Mouse (Mus musculus) frontal cortex, postnatal 25 days (tissue): ENCODE data around the gene Pnpo.

ENCODE experiments used
- DNase-seq, 2 experiments: peaks; one replicate each; pipeline ENCODE4 v3.0.0; 2022; ENCODE audit warnings: low spot score in 2 of 2

Pnpo gene

DNA sequence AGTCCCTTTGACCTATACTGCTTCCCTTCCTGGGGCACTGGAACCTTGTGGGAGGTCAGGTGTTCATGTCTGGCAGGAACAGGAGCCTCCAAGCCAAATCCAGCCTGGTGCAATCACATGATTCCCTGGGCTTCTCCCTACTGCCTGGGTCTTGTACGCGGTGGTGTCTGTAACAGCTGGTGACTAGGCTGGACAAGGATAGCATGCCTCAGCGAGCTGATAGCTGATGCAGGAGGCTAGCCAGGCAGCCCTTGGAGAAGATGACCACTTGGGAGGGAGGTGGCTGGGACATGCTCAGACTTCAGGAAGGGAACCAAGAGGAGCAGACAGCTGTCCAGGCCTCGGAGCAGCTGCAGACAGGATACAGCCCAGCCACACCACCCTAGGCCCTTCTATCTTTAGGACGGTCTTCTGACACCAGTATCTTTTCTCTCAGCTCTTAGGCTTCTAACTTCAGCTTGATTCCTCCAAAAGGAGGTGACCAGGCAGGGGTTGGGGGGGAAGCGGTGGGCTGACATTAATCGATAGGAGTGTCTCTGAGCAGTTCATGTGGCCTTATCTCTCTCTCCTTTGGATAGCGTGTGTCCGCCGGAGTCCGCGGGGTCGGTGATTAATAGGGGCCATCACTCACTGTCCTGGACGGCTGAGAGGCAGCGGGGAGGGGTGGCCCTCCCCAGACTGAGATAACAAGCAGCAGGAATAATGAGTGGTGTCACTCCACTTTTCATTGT lies 37.2 kb downstream of the Pnpo start:
- no peak for DNase-seq

DNA sequence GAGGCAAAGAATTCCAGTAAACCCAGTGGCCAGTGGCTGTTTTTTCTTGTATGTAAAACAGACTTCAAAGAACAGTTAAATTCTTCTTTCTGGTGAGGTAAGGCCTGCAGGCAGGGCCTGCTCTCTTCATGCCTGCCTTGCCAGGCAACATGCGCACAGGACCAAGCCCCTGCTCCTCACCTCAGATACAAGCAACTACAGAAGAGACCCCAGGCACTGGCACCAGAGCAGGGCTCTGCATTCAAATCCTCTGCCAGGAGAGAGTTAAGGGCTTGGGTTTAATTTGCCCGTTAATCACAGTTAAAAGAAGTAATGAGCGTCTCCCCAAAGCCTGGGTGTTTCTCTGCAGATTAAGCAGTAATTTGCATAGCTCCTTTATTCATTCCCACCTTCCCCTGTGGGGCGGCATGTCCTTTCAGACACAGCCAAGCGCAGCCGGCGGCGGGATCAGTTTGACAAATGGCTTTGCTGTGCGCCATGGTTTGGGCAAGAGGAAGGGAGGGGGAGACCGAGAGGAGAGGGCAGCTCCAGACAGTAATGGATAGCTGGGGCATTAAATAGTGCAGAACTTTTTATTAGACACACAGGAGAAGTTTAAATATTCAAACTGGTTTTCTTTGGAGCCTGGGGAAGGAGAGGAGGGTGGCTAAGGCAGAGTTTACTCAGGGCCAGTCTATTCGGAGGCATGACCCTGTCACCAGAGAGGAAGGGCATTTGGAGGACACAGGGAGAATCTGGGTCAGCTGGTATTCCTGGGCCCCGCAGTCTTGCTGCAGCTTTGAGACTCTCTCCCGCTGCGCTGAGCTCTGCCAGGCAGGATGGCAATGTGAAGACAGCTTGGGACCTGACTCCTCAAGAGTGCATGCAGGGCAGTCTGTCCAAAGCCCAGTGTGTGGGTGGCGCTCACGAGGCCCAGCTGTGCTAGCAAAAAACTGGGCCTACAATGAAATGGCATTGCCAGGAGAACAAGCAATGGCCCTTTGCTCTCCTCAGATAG lies 40.8 kb downstream of the Pnpo start:
- DNase-seq: no peak

DNA sequence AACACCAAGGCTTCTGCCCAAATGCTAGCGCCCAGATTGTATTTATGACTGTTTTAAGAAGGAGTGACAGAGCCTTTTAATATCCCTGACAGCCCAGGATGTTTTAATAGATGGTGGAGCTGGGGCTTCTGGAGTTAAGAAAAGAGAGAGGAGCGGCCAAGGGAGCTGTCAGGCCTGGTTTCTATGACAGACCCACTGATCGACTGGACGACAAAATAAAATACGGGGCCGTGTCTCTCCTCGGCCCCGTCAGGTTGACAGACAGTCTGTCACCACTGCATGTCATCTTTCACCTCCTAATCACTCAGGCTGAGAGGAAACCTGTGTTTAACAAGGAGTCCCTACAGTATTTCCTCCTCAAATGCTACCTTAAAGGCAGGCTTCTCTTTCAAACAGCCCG lies 42.5 kb downstream of the Pnpo start:
- DNase-seq: no peak

DNA sequence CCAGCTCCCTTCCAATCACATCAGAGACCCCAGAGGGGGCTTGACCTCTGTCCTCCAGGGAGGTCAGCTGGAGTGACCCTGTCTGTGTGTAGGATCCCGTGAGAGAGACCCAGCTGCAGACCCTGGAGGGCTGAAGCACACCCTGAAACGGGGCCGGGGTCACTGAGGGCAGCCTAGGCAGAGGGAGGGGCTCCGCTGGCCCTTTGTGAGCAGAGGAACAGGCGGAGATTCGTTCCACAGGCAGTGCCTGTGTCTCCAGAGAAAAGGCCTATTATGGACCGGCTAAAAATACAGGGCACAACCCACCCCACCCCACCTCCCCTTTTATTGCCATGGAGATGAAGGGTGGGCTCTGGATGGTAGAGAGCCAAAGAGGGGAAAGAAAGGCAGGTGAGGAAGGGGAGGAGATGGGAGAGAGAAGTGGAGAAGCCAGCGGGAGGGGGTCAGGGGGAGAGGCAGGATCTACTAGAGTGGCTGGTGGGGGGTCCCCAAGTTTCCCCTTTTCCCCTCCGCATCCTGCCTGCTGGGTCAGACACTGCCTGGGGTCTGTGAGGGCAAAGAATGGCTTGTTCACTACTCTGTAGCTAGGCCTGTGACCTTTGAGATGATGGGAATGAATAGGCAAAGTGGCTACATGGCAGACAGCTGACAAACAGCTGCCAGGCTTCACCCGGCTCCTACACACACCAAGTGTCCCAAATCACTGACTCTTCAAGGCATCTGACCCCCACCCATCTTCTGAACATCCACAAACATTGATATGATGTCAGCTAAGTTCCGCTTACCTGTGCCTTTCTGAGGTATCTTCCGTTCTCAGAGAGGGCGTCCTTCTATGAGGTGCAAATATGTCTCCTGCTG lies 44.1 kb downstream of the Pnpo start:
- no peak for DNase-seq

DNA sequence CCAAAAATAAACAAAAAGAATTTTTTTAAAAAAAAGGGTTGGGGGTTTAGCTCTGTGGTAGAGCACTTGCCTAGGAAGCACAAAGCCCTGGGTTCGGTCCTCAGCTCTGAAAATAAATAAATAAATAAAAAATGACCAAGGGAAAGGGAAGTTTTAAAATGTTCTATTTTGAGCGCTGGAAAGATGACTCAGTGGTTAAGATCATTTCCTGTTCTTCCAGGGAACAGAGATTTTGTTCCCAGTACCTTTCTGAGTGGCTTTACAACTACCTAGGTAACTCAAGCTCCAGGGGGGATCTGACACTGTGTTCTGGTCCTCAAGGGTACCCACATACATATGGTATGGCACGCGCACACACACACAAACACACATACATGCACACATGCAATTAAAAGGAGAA lies 47.9 kb downstream of the Pnpo start:
- DNase-seq: no peak

DNA sequence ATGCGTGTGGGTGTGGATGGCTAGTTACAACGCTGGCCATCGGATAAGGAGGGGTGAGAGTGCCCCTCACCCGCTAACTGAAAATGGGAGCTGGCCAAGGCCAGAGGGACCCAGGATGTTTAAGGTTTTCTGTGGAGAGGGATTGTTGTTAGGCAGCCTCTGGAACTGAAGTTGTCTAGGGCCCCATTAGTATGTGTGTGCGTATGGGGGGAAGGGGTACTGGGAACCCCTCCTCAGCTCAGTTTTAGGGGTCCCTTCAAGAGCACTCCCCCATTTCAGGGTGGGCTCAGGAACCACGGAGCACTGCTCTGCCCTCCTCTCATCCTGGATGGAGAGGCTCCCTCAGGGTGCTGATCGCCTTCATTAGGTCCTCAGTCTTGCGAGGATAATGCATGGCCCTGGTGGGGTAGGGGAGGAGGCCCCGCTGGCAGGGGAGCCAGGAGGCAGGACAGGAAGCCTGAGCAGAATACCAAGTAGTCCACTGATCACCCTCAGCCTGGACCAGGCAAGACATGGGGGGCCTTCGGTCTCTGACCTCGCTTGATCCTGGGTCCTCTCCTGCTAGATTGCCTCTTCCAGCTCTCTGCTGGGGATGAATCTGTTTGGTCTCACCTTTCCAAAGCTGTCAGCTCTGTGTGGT lies 50.5 kb downstream of the Pnpo start:
- DNase-seq: no peak

DNA sequence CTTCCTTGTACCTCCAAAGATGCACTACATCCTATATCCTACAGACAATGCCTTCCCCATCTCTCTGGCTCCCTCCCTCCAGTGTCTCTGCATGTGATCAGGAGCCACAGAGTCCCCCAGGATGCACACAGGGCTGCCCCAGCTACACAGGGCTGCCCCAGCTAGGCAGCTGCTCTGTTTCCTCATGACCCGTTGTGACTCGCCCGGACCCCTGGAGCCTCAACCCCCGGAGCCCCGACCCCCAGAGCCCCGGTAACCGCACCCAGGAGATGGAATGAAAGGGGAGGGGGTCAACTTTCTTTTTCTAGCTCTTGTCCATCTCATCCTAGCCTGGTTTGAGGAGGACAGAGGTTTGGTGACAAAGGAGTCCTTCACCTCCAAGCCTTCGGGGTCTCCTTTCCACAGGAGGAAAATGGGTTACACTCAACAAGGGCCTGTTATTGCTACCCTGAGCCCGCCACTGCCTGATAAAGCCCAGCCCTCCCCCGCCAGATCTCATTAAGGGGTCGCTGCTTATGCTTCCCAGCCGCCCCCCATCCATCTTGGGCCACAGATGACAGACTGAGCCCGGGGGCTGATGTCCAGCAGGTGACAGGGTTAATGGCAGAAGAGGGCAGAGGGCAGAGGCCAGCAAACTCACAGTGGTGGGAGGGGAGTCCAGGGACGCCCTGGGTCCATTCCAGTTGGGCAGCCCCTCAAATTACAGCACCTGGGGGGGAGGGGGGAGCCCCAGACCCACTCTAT lies 51.8 kb downstream of the Pnpo start:
- no peak for DNase-seq
